Mouse (Mus musculus) lung, adult 2 months (tissue): ENCODE measurements around the gene Bahd1. TPM values are rescaled to one million over a fixed set of nuclear protein-coding genes. Genes with fewer than 3 reads are reported as not detected.

Experiments
- DNase-seq: peaks from one replicate; pipeline ENCODE4 v3.0.0; 2022
- H3K4me1 ChIP-seq: fragments of 200-500 bp; 2 replicates; pipeline ENCODE4 v1.6.1; 2011; ENCODE audit warnings: low read length; ENCODE audit not compliant: control insufficient read depth, insufficient read depth
- H3K4me3 ChIP-seq: fragments of 200-500 bp; replicated peaks from 2 replicates; pipeline ENCODE3; 2011; ENCODE audit warnings: low read depth, mild to moderate bottlenecking, control low read depth, low read length; ENCODE audit errors: extremely low read depth
- CTCF ChIP-seq: fragments of 200-500 bp; IDR thresholded peaks from 2 replicates; pipeline ENCODE4 v1.5.1; 2011; ENCODE audit warnings: mild to moderate bottlenecking, low read length, control low read depth; ENCODE audit not compliant: insufficient read depth
- POLR2A ChIP-seq: fragments of 200-500 bp; IDR thresholded peaks from 2 replicates; pipeline ENCODE4 v1.6.1; 2011; ENCODE audit warnings: low read depth, mild to moderate bottlenecking, control low read depth, low read length, borderline replicate concordance; ENCODE audit errors: extremely low read depth
- WGBS: fragments of 180-500 bp; shearing (Covaris S2); methylation state at CpG from one replicate; pipeline ENCODE4 v1.1.7; 2018; 5-methylcytosine and 5-hydroxymethylcytosine counted together
- polyA plus RNA-seq: library from polyadenylated mRNA; depleted of rRNA; stranded (reverse); fragments of >200 nt; gene quantifications from 2 replicates; pipeline ENCODE4 v1.2.3, GENCODE M21; 2012

Bahd1 gene
- polyA plus RNA-seq, 1 experiment, result 18.7 TPM

- TF ChIP-seq CTCF (no peak), POLR2A (no peak)
- 74% methylated on average over 4 of the region's 4 CpGs for WGBS
- no peak for DNase-seq
- Histone ChIP-seq H3K4me1 (no peaks in the 10 kb centered on the region), H3K4me3 (no peak overlapping the region)
Observed at GRCm38 (mm10) chr2:118881019-118881418, 19.2 kb upstream of the Bahd1 start.

GRCm38 (mm10) chr2:118881956-118882355 lies 18.2 kb upstream of the Bahd1 start:
- Histone ChIP-seq H3K4me3 (no peak overlapping the region), H3K4me1 (no peaks in the 10 kb centered on the region)
- WGBS, result 74% methylated on average over 5 of the region's 5 CpGs
- no peak for DNase-seq
- no peak for TF ChIP-seq POLR2A
- no peak for TF ChIP-seq CTCF

GRCm38 (mm10) chr2:118882840-118883679 lies 17.1 kb upstream of the Bahd1 start:
- 3% methylated on average over 32 of the region's 32 CpGs for WGBS
- Histone ChIP-seq H3K4me3 (peak overlapping the region; percentile 46), H3K4me1 (no peaks in the 10 kb centered on the region)
- DNase-seq, result peak; percentile 92
- TF ChIP-seq CTCF (peak; percentile 85), POLR2A (no peak)

- DNase-seq, result no peak
- no peak overlapping the region for H3K4me3 ChIP-seq
- H3K4me1 ChIP-seq, result no peaks in the 10 kb centered on the region
- TF ChIP-seq CTCF (no peak), POLR2A (no peak)
- WGBS, result 59% methylated on average over 13 of the region's 13 CpGs
Observed at GRCm38 (mm10) chr2:118887440-118887839, 12.7 kb upstream of the Bahd1 start.

- no peaks in the 10 kb centered on the region for H3K4me1 ChIP-seq
- DNase-seq, result peak; percentile 32
- WGBS, result 24% methylated on average over 14 of the region's 14 CpGs
- TF ChIP-seq CTCF (no peak), POLR2A (no peak)
- H3K4me3 ChIP-seq, result no peak overlapping the region
Observed at GRCm38 (mm10) chr2:118887845-118888548, 12.2 kb upstream of the Bahd1 start.

- Histone ChIP-seq H3K4me1 (peaks cover 1% of the 10 kb centered on the region; the same call in 1 of the 2 replicates), H3K4me3 (no peak overlapping the region)
- no peak for DNase-seq
- 85% methylated on average over 4 of the region's 4 CpGs for WGBS
- TF ChIP-seq POLR2A (no peak), CTCF (no peak)
Observed at GRCm38 (mm10) chr2:118891173-118891572, 9.0 kb upstream of the Bahd1 start.

GRCm38 (mm10) chr2:118895990-118896913 lies 3.9 kb upstream of the Bahd1 start:
- Histone ChIP-seq H3K4me1 (peaks cover 17% of the 10 kb centered on the region), H3K4me3 (peak overlapping the region; percentile 54)
- peak; percentile 40 for DNase-seq
- no peak for TF ChIP-seq POLR2A
- no peak for TF ChIP-seq CTCF
- WGBS, result 4% methylated on average over 38 of the region's 38 CpGs

GRCm38 (mm10) chr2:118896914-118897291 lies 3.3 kb upstream of the Bahd1 start:
- DNase-seq, result no peak
- TF ChIP-seq POLR2A, result no peak
- no peak for TF ChIP-seq CTCF
- Histone ChIP-seq H3K4me3 (peak overlapping the region; percentile 54), H3K4me1 (peaks cover 17% of the 10 kb centered on the region)
- WGBS, result 2% methylated on average over 13 of the region's 13 CpGs

- DNase-seq, result no peak
- 10% methylated on average over 7 of the region's 7 CpGs for WGBS
- H3K4me3 ChIP-seq, result no peak overlapping the region
- peaks cover 17% of the 10 kb centered on the region for H3K4me1 ChIP-seq
- TF ChIP-seq CTCF, result no peak
- no peak for TF ChIP-seq POLR2A
Observed at GRCm38 (mm10) chr2:118897392-118897791, 2.8 kb upstream of the Bahd1 start.

- Histone ChIP-seq H3K4me1 (peaks cover 18% of the 10 kb centered on the region), H3K4me3 (no peak overlapping the region)
- TF ChIP-seq CTCF (no peak), POLR2A (no peak)
- no peak for DNase-seq
- WGBS, result 8% methylated on average over 11 of the region's 11 CpGs
Observed at GRCm38 (mm10) chr2:118897808-118898207, 2.4 kb upstream of the Bahd1 start.
